ENCODE assay signal across 9 mouse cellular contexts in genomic region chr8:119812650-119813431, GRCm38 (mm10). TPM values are rescaled to one million over a fixed set of nuclear protein-coding genes. Genes with fewer than 3 reads are reported as not detected.
DNase-seq lines count a peak whose midpoint lies in the region; ATAC-seq lines count a peak whose summit lies in the region.
"Had no signal": no experiment of that assay in that cellular context is flagged by ENCODE, and none has a peak within 500 bp of the region (broad histone marks: within the 10 kb centered on the region; RNA-seq: fewer than 3 reads in every experiment).

No protein-coding gene starts in this region.

- ATAC-seq in CD4-positive, CD25-positive, alpha-beta regulatory T cell, adult 4 months: peak; percentile 59
- peak; percentile 41 for ATAC-seq in kidney, embryonic 14.5 days (ENCODE audit: low FRiP score, low TSS enrichment)
- peak; percentile 81 for ATAC-seq in megakaryocyte, adult 5-6 weeks (ENCODE audit: poor library complexity, severe bottlenecking)

- DNase-seq in gastrocnemius, postnatal 14 days: peak; percentile 32
- DNase-seq in gastrocnemius, adult 8-10 months (ENCODE audit: low spot score in 2 of 2): no peak
- DNase-seq in thymus, postnatal 14 days: peak; percentile 80
- no peak for DNase-seq in adrenal gland, postnatal 25 days
- DNase-seq in frontal cortex, adult 2 months (ENCODE audit: extremely low spot score in 1 of 2, low spot score in 1 of 2): no peak

- peak overlapping the region; percentile 71; the same call in 1 of the 2 replicates for H3K27ac ChIP-seq in kidney, embryonic 14.5 days (ENCODE audit: low read depth, low read length)
- H3K27ac ChIP-seq: heart, adult 2 months had no signal

- H3K36me3 ChIP-seq in kidney, embryonic 14.5 days (ENCODE audit: control insufficient read depth, insufficient read depth, low read length): peaks cover 13% of the 10 kb centered on the region; the same call in 1 of the 2 replicates

- no peak overlapping the region for H3K9ac ChIP-seq in kidney, embryonic 14.5 days (ENCODE audit: low read depth, low read length)

- WGBS in kidney, embryonic 14.5 days: 53% methylated on average over 12 of the region's 12 CpGs

- no peaks in the 10 kb centered on the region for H3K27me3 ChIP-seq in kidney, embryonic 14.5 days (ENCODE audit: control insufficient read depth, insufficient read depth, low read length)

- peak overlapping the region; percentile 0; the same call in 1 of the 2 replicates for H3K4me2 ChIP-seq in kidney, embryonic 14.5 days (replicated peaks; ENCODE audit: low read depth, low read length)

- H3K9me3 ChIP-seq in kidney, embryonic 14.5 days (ENCODE audit: control insufficient read depth, low read length): no peaks in the 10 kb centered on the region

- H3K4me3 ChIP-seq in kidney, embryonic 14.5 days (ENCODE audit: low read length): no peak overlapping the region
- H3K4me3 ChIP-seq: heart, adult 2 months had no signal

- peaks cover 26% of the 10 kb centered on the region for H3K4me1 ChIP-seq in kidney, embryonic 14.5 days (ENCODE audit: control insufficient read depth, insufficient read depth, low read length)

- intact Hi-C loops in gastrocnemius, postnatal 14 days (cut with DNase I; ENCODE audit: low total_unique reads): no loop called here

RNA-seq across cellular contexts. Expression of gene Cotl1, which starts 27.5 kb away (rescaled TPM):
- 10 to 100 TPM; 18.3 to 24.5 TPM for total RNA-seq in gastrocnemius, postnatal 14 days (2021)
- total RNA-seq in gastrocnemius, adult 8-10 months (2022): 1 to 10 TPM; 1.8 to 3.7 (median 3.2) TPM
- polyA plus RNA-seq in CD4-positive, CD25-positive, alpha-beta regulatory T cell, adult 4 months (2017; shearing (Covaris generic)): 100 to 1,000 TPM; 131 to 191 TPM
- 239 and 329 TPM in 2 replicates for polyA plus RNA-seq in kidney, embryonic 14.5 days (2014; fragmentation: Nextera tagmentation; extraction: Ambion mirVana)
- total RNA-seq in megakaryocyte, adult 5-6 weeks (2015): 526 and 619 TPM in 2 replicates
- total RNA-seq in megakaryocyte, adult 5-6 weeks (2017): 490 and 532 TPM in 2 replicates
- 38.3 and 40.8 TPM in 2 replicates for total RNA-seq in adrenal gland, postnatal 25 days (2021)
- polyA plus RNA-seq in frontal cortex, adult 2 months (2012; rRNA removed): 108 and 119 TPM in 2 replicates

RNA-seq across cellular contexts. Expression of gene Tldc1, which starts 34.6 kb away (rescaled TPM):
- total RNA-seq in gastrocnemius, postnatal 14 days (2021): 1 to 10 TPM; 4.1 to 4.3 TPM
- 1 to 10 TPM; 2.9 to 4.8 (median 3.8) TPM for total RNA-seq in gastrocnemius, adult 8-10 months (2022)
- polyA plus RNA-seq in CD4-positive, CD25-positive, alpha-beta regulatory T cell, adult 4 months (2017; shearing (Covaris generic)): 10 to 100 TPM in 1 of 2 experiments, 1 to 10 TPM in 1; 6.5 to 14.3 TPM
- 6.4 and 13.0 TPM in 2 replicates for polyA plus RNA-seq in kidney, embryonic 14.5 days (2014; fragmentation: Nextera tagmentation; extraction: Ambion mirVana)
- total RNA-seq in megakaryocyte, adult 5-6 weeks (2015): 2.2 and 2.6 TPM in 2 replicates
- 2.9 and 4.3 TPM in 2 replicates for total RNA-seq in megakaryocyte, adult 5-6 weeks (2017)
- total RNA-seq in adrenal gland, postnatal 25 days (2021): 11.3 and 22.1 TPM in 2 replicates
- polyA plus RNA-seq in frontal cortex, adult 2 months (2012; rRNA removed): 12.1 and 12.7 TPM in 2 replicates

RNA-seq across cellular contexts. Expression of gene Klhl36, which starts 49.2 kb away (rescaled TPM):
- 1 to 10 TPM; 2.2 to 2.7 TPM for total RNA-seq in gastrocnemius, postnatal 14 days (2021)
- 1 to 10 TPM in 3 of 4 experiments, under 1 TPM in 1; 0.90 to 2.1 (median 1.6) TPM for total RNA-seq in gastrocnemius, adult 8-10 months (2022)
- polyA plus RNA-seq in CD4-positive, CD25-positive, alpha-beta regulatory T cell, adult 4 months (2017; shearing (Covaris generic)): 10 to 100 TPM in 1 of 2 experiments, 1 to 10 TPM in 1; 6.2 to 11.6 TPM
- 13.3 and 13.8 TPM in 2 replicates for polyA plus RNA-seq in kidney, embryonic 14.5 days (2014; fragmentation: Nextera tagmentation; extraction: Ambion mirVana)
- total RNA-seq in megakaryocyte, adult 5-6 weeks (2015): 2.7 and 5.5 TPM in 2 replicates
- 8.5 and 9.2 TPM in 2 replicates for total RNA-seq in megakaryocyte, adult 5-6 weeks (2017)
- 6.9 and 13.5 TPM in 2 replicates for total RNA-seq in adrenal gland, postnatal 25 days (2021)
- polyA plus RNA-seq in frontal cortex, adult 2 months (2012; rRNA removed): 9.5 and 10.2 TPM in 2 replicates

Comparison
In these comparisons a context has a peak if more than half of its experiments do, and no peak if none do; other contexts are left out.
1. DNase-seq: peak in gastrocnemius, postnatal 14 days (single experiment) and thymus, postnatal 14 days (single experiment); none in gastrocnemius, adult 8-10 months (0 of 2), adrenal gland, postnatal 25 days (single experiment) and frontal cortex, adult 2 months (0 of 2).
2. RNA of gene Cotl1, which starts 27.5 kb away (total RNA-seq): 490 to 619 TPM in megakaryocyte, adult 5-6 weeks; 38.3 to 40.8 TPM in adrenal gland, postnatal 25 days, 18.3 to 24.5 TPM in gastrocnemius, postnatal 14 days and 1.8 to 3.7 TPM in gastrocnemius, adult 8-10 months; every median in the first group is over 10 times any median in the second.
3. Peak in every context shown above with its lines, with median percentiles within 50 percentile points of each other: ATAC-seq.